Mouse (Mus musculus): ENCODE measurements around the gene Gpr33. TPM values are rescaled to one million over a fixed set of nuclear protein-coding genes. Genes with fewer than 3 reads are reported as not detected.

The Gpr33 gene
- polyA plus RNA-seq, 2 experiments = not detected

DNA sequence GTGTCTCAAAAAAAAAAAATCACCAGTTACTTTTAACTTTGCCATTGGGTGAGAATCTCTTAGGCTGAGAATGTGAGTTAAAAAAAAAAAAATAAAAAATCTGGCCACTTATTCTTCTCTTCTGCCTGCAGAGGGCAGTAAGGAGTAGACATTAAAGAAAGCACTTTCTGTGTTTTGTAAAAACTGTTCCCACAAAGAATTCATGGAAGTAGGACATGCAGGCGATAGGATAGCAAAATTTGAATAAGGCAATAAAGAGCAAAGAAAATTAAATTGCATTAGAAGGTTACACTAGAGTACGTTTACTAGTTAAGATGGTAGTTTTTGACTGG lies 17.3 kb downstream of the Gpr33 start:
- TF ChIP-seq POLR2A (IDR thresholded peaks at IDR 0.05; ENCODE audit: borderline replicate concordance, extremely low read depth, insufficient read depth, insufficient read length) = no peak
- H3K4me1 ChIP-seq (ENCODE audit: control insufficient read depth, insufficient read depth, low read length) = peaks cover 6% of the 10 kb centered on the region
- 63% methylated on average over 2 of the region's 2 CpGs for WGBS

GRCm38 (mm10) chr12:52009928-52010629 lies 17.8 kb downstream of the Gpr33 start:
- ATAC-seq (ENCODE audit: low FRiP score, low read depth) = no peak
- no peak overlapping the region for H3K9ac ChIP-seq (ENCODE audit: low read depth, low read length, severe bottlenecking)
- H3K9me3 ChIP-seq (ENCODE audit: control insufficient read depth, low read length) = no peaks in the 10 kb centered on the region
- DNase-seq (ENCODE audit: low spot score) = no peak
- H3K4me2 ChIP-seq (replicated peaks; ENCODE audit: low read depth, low read length, severe bottlenecking) = no peak overlapping the region
- 72% methylated on average over 15 of the region's 15 CpGs for WGBS
- H3K4me3 ChIP-seq (replicated peaks; ENCODE audit: low read length) = no peak overlapping the region
- H3K27ac ChIP-seq (replicated peaks; ENCODE audit: low read depth, low read length) = no peak overlapping the region
- no peaks in the 10 kb centered on the region for H3K27me3 ChIP-seq (ENCODE audit: control insufficient read depth, insufficient read depth, low read length)
- H3K36me3 ChIP-seq (ENCODE audit: control insufficient read depth, insufficient read depth, low read length) = no peaks in the 10 kb centered on the region
- no peak for TF ChIP-seq POLR2A (IDR thresholded peaks at IDR 0.05; ENCODE audit: borderline replicate concordance, extremely low read depth, insufficient read depth, insufficient read length)
- peaks cover 8% of the 10 kb centered on the region for H3K4me1 ChIP-seq (ENCODE audit: control insufficient read depth, insufficient read depth, low read length)

More for the DNA sequence above, 17.3 kb downstream of the Gpr33 start:
- Histone ChIP-seq H3K9me3 (ENCODE audit: control insufficient read depth, low read length) (no peaks in the 10 kb centered on the region), H3K9ac (ENCODE audit: low read depth, low read length, severe bottlenecking) (no peak overlapping the region), H3K4me3 (replicated peaks; ENCODE audit: low read length) (no peak overlapping the region), H3K27me3 (ENCODE audit: control insufficient read depth, insufficient read depth, low read length) (no peaks in the 10 kb centered on the region), H3K4me2 (replicated peaks; ENCODE audit: low read depth, low read length, severe bottlenecking) (no peak overlapping the region), H3K36me3 (ENCODE audit: control insufficient read depth, insufficient read depth, low read length) (no peaks in the 10 kb centered on the region), H3K27ac (replicated peaks; ENCODE audit: low read depth, low read length) (no peak overlapping the region)
- DNase-seq (ENCODE audit: low spot score) = peak; percentile 35
- no peak for ATAC-seq (ENCODE audit: low FRiP score, low read depth)

DNA sequence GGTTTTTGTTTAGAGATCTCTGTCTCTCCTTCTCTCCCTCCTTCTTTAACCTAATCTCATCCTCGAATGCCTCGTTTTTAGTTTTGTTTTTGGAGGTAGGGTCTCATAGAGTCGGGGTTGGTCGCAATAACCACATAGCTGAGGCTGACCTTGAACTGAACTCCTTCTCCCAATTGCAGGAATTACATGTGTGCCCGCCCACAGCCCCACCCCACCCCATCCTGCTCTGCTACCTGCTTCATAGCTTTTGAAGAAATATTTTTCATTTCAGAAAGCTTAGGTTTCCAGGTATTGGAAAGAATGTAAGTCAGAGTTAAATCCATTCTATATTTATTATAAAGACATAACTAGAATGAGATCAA lies 21.2 kb downstream of the Gpr33 start:
- H3K9me3 ChIP-seq (ENCODE audit: control insufficient read depth, low read length) = no peaks in the 10 kb centered on the region
- DNase-seq (ENCODE audit: low spot score) = no peak
- no peak overlapping the region for H3K27ac ChIP-seq (replicated peaks; ENCODE audit: low read depth, low read length)
- peak overlapping the region; percentile 71 for H3K4me3 ChIP-seq (replicated peaks; ENCODE audit: low read length)
- H3K36me3 ChIP-seq (ENCODE audit: control insufficient read depth, insufficient read depth, low read length) = no peaks in the 10 kb centered on the region
- peak overlapping the region; percentile 81; the same call in 1 of the 2 replicates for H3K9ac ChIP-seq (ENCODE audit: low read depth, low read length, severe bottlenecking)
- no peak for TF ChIP-seq POLR2A (IDR thresholded peaks at IDR 0.05; ENCODE audit: borderline replicate concordance, extremely low read depth, insufficient read depth, insufficient read length)
- peaks cover 8% of the 10 kb centered on the region for H3K4me1 ChIP-seq (ENCODE audit: control insufficient read depth, insufficient read depth, low read length)
- 46% methylated on average over 5 of the region's 5 CpGs for WGBS
- no peaks in the 10 kb centered on the region for H3K27me3 ChIP-seq (ENCODE audit: control insufficient read depth, insufficient read depth, low read length)
- ATAC-seq (ENCODE audit: low FRiP score, low read depth) = peak; percentile 58
- H3K4me2 ChIP-seq (replicated peaks; ENCODE audit: low read depth, low read length, severe bottlenecking) = peak overlapping the region; percentile 69

DNA sequence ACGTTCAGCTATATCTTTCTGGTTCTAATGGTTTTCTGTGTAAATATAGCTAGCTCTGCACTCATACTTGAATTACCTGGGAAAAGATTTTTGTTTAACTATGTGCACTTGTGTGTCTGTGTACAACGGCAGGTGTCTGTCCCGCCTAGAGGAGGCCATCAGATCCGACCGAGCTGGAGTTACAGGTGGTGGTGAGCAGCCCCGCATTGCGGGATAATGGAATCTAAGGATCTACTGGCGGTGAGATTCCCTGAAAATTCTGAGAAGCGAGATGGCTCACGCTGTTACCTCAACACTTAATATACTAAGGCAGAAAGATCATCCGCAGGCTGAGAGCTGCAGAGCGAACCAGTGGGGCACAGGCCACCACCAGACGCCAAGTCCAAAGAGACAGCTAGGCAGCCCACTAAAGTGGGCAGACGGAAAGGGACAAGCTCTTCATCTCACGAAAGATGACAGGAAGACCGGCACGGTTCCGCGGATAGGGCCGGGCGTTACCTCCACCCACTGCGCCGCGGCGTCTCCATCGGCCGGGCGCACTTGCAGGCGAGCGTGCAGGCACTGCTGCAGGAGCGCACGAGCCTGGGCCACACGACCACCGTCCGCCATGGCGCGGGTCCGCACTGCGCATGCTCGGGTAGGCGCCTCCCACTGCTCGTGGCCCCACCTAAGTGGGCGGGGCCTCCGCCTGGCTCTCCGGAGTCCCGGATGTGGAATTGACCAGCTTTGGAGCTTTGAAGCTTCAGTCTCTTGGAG lies 21.8 kb downstream of the Gpr33 start, which contains the start of gene Dtd2:
Dtd2 (minus strand) TSS at position 625 of the 756 bp plus-strand sequence.
- Histone ChIP-seq H3K4me3 (replicated peaks; ENCODE audit: low read length) (peak within 1 kb of the TSS; percentile 71), H3K27me3 (ENCODE audit: control insufficient read depth, insufficient read depth, low read length) (no peaks in the 10 kb centered on the region), H3K27ac (replicated peaks; ENCODE audit: low read depth, low read length) (peak within 1 kb of the TSS; percentile 61; the same call in 1 of the 2 replicates), H3K36me3 (ENCODE audit: control insufficient read depth, insufficient read depth, low read length) (no peaks in the 10 kb centered on the region), H3K9me3 (ENCODE audit: control insufficient read depth, low read length) (no peaks in the 10 kb centered on the region), H3K4me1 (ENCODE audit: control insufficient read depth, insufficient read depth, low read length) (peaks cover 8% of the 10 kb centered on the region), H3K4me2 (replicated peaks; ENCODE audit: low read depth, low read length, severe bottlenecking) (peak within 1 kb of the TSS; percentile 69), H3K9ac (ENCODE audit: low read depth, low read length, severe bottlenecking) (peak within 1 kb of the TSS; percentile 81)
- ATAC-seq (ENCODE audit: low FRiP score, low read depth) = peak; percentile 96
- WGBS = 2% methylated on average over 46 of the region's 46 CpGs
- TF ChIP-seq POLR2A (IDR thresholded peaks at IDR 0.05; ENCODE audit: borderline replicate concordance, extremely low read depth, insufficient read depth, insufficient read length) = peak; percentile 96
- peak; percentile 90 for DNase-seq (ENCODE audit: low spot score)

DNA sequence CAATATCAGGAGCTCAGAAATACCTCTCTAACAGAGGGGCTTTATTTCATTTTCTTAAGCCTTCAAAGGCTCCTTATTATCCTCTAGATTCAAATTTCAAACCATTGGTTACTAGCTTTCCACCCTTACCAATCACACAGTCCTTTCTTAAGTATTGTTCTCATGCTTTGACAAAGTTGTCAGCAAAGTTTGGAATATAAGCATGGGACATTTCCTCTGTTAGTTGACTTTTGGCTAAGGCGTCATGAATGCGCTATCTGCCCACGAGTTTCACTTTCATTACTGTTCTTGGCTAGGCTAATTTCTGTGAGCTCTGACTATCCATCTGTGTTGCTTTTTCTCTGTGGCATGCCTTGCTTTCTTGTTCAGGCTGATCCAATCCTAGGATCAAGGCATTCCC lies 25.1 kb downstream of the Gpr33 start:
- 94% methylated on average over 3 of the region's 3 CpGs for WGBS
- Histone ChIP-seq H3K4me2 (replicated peaks; ENCODE audit: low read depth, low read length, severe bottlenecking) (no peak overlapping the region), H3K4me3 (replicated peaks; ENCODE audit: low read length) (no peak overlapping the region), H3K27ac (replicated peaks; ENCODE audit: low read depth, low read length) (no peak overlapping the region), H3K27me3 (ENCODE audit: control insufficient read depth, insufficient read depth, low read length) (no peaks in the 10 kb centered on the region), H3K36me3 (ENCODE audit: control insufficient read depth, insufficient read depth, low read length) (peaks cover 15% of the 10 kb centered on the region), H3K9ac (ENCODE audit: low read depth, low read length, severe bottlenecking) (no peak overlapping the region), H3K9me3 (ENCODE audit: control insufficient read depth, low read length) (no peaks in the 10 kb centered on the region), H3K4me1 (ENCODE audit: control insufficient read depth, insufficient read depth, low read length) (peaks cover 8% of the 10 kb centered on the region)
- no peak for ATAC-seq (ENCODE audit: low FRiP score, low read depth)
- no peak for DNase-seq (ENCODE audit: low spot score)
- TF ChIP-seq POLR2A (IDR thresholded peaks at IDR 0.05; ENCODE audit: borderline replicate concordance, extremely low read depth, insufficient read depth, insufficient read length) = no peak
